Mouse (Mus musculus): ENCODE results near the gene Ift52. TPM values are rescaled to one million over a fixed set of nuclear protein-coding genes. Genes with fewer than 3 reads are reported as not detected.

Ift52 gene
- polyA plus RNA-seq, 1 experiment from 2014 or later: 47.9 TPM

GRCm38 (mm10) chr2:162984381-162984780 is 32.8 kb upstream of the Ift52 start:
- Histone ChIP-seq H3K4me1 (ENCODE audit: control insufficient read depth, insufficient read depth, low read length) (peaks cover 7% of the 10 kb centered on the region; the same call in 1 of the 2 replicates), H3K27me3 (ENCODE audit: control insufficient read depth, insufficient read depth, low read length) (no peaks in the 10 kb centered on the region), H3K9me3 (replicated peaks; ENCODE audit: control insufficient read depth, low read length) (no peaks in the 10 kb centered on the region), H3K36me3 (ENCODE audit: control insufficient read depth, insufficient read depth, low read length) (no peaks in the 10 kb centered on the region), H3K4me3 (replicated peaks; ENCODE audit: low read length) (no peak overlapping the region), H3K4me2 (ENCODE audit: low read depth, low read length) (no peak overlapping the region), H3K9ac (ENCODE audit: low read length) (no peak overlapping the region), H3K27ac (ENCODE audit: low read length) (no peak overlapping the region)
- 82% methylated on average over 6 of the region's 6 CpGs for WGBS
- no peak for ATAC-seq (ENCODE audit: insufficient read depth, low FRiP score)

DNA sequence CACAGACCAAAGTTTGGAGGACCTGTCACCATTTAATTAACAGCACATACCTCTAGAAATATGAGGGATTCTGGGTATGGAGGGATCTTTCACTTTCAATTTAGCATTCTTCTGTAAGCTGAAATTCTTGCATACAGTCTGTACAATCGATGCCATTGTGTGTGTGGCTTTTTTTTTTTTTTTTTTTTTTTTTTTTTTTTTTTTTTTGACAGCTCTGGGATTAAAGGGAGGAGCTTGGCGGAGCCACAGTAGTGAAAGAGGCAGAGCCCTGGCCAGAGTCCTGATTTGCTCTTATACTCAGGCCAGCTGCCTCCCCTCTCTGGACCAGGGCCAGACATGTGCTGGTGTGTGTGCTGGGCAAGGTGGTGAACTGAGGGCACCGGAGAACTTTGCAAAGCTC is 31.2 kb upstream of the Ift52 start:
- no peak overlapping the region for H3K4me3 ChIP-seq (replicated peaks; ENCODE audit: low read length)
- no peak overlapping the region for H3K27ac ChIP-seq (ENCODE audit: low read length)
- no peaks in the 10 kb centered on the region for H3K36me3 ChIP-seq (ENCODE audit: control insufficient read depth, insufficient read depth, low read length)
- H3K4me2 ChIP-seq (ENCODE audit: low read depth, low read length): no peak overlapping the region
- no peaks in the 10 kb centered on the region for H3K27me3 ChIP-seq (ENCODE audit: control insufficient read depth, insufficient read depth, low read length)
- ATAC-seq (ENCODE audit: insufficient read depth, low FRiP score): peak; percentile 73; the same call in 1 of the 2 replicates
- peaks cover 7% of the 10 kb centered on the region; the same call in 1 of the 2 replicates for H3K4me1 ChIP-seq (ENCODE audit: control insufficient read depth, insufficient read depth, low read length)
- WGBS: 37% methylated on average over 3 of the region's 3 CpGs
- no peaks in the 10 kb centered on the region for H3K9me3 ChIP-seq (replicated peaks; ENCODE audit: control insufficient read depth, low read length)
- H3K9ac ChIP-seq (ENCODE audit: low read length): no peak overlapping the region

- no peak overlapping the region for H3K9ac ChIP-seq (ENCODE audit: low read length)
- 63% methylated on average over 3 of the region's 3 CpGs for WGBS
- no peak overlapping the region for H3K4me2 ChIP-seq (ENCODE audit: low read depth, low read length)
- no peaks in the 10 kb centered on the region for H3K9me3 ChIP-seq (replicated peaks; ENCODE audit: control insufficient read depth, low read length)
- H3K27ac ChIP-seq (ENCODE audit: low read length): no peak overlapping the region
- no peak overlapping the region for H3K4me3 ChIP-seq (replicated peaks; ENCODE audit: low read length)
- peaks cover 7% of the 10 kb centered on the region; the same call in 1 of the 2 replicates for H3K4me1 ChIP-seq (ENCODE audit: control insufficient read depth, insufficient read depth, low read length)
- H3K36me3 ChIP-seq (ENCODE audit: control insufficient read depth, insufficient read depth, low read length): no peaks in the 10 kb centered on the region
- no peaks in the 10 kb centered on the region for H3K27me3 ChIP-seq (ENCODE audit: control insufficient read depth, insufficient read depth, low read length)
- ATAC-seq (ENCODE audit: insufficient read depth, low FRiP score): 0 out of 2 replicates have a peak, but pooled peaks have one; percentile 9
Observed at GRCm38 (mm10) chr2:162986764-162987163, 30.4 kb upstream of the Ift52 start.

DNA sequence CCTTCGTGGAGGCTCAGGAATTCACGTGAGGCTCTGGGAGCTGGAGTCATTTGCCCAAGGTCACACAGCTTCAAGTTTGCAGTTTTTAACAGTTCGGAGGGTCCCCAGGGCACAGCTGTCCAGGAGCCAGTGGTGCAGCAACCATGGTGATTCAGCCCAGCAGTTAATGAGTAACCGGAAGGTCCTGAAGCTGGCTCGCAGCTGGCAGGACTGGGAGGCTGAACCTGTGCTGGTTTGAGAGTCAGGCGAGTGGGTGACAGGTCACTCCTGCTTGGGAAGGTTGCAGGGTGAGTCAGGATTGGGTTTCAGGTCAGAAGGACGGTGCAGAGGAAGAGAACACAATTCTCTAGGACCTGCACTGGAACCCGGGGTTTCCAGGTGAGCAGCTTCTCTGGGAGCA is 29.9 kb upstream of the Ift52 start, which contains the start of gene Sgk2:
TSS of gene Sgk2 (plus strand) at position 113 of the 400 bp plus-strand sequence.
- WGBS: 30% methylated on average over 8 of the region's 8 CpGs
- Histone ChIP-seq H3K27me3 (ENCODE audit: control insufficient read depth, insufficient read depth, low read length) (no peaks in the 10 kb centered on the region), H3K4me3 (replicated peaks; ENCODE audit: low read length) (no peak within 1 kb of the TSS), H3K9ac (ENCODE audit: low read length) (no peak within 1 kb of the TSS), H3K4me1 (ENCODE audit: control insufficient read depth, insufficient read depth, low read length) (peaks cover 7% of the 10 kb centered on the region; the same call in 1 of the 2 replicates), H3K36me3 (ENCODE audit: control insufficient read depth, insufficient read depth, low read length) (no peaks in the 10 kb centered on the region), H3K9me3 (replicated peaks; ENCODE audit: control insufficient read depth, low read length) (no peaks in the 10 kb centered on the region), H3K4me2 (ENCODE audit: low read depth, low read length) (no peak within 1 kb of the TSS), H3K27ac (ENCODE audit: low read length) (no peak within 1 kb of the TSS)
- peak; percentile 84 for ATAC-seq (ENCODE audit: insufficient read depth, low FRiP score)

DNA sequence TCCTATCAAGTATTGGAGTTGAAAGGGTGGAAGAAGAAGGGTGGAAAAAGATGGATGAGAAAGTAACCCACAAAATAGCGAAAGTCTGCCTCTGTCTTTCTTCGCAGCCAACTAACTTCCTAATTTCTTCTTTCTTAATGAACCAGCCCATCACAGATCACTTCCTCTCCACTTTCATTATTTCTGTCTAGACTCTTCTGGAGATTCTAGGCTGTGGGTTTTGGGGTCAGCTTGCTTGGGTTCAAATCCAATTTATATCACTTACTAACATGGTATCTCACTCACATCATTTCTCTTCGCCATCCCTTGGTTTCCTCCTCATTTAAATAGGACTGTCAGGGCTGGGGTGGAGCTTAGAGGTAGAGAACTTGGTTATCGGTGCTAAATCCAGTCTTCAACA is 28.9 kb upstream of the Ift52 start:
- WGBS: 88% methylated on average over 4 of the region's 4 CpGs
- no peaks in the 10 kb centered on the region for H3K27me3 ChIP-seq (ENCODE audit: control insufficient read depth, insufficient read depth, low read length)
- H3K9ac ChIP-seq (ENCODE audit: low read length): no peak overlapping the region
- no peaks in the 10 kb centered on the region for H3K9me3 ChIP-seq (replicated peaks; ENCODE audit: control insufficient read depth, low read length)
- no peak overlapping the region for H3K4me2 ChIP-seq (ENCODE audit: low read depth, low read length)
- H3K4me3 ChIP-seq (replicated peaks; ENCODE audit: low read length): no peak overlapping the region
- ATAC-seq (ENCODE audit: insufficient read depth, low FRiP score): no peak
- H3K4me1 ChIP-seq (ENCODE audit: control insufficient read depth, insufficient read depth, low read length): peaks cover 7% of the 10 kb centered on the region; the same call in 1 of the 2 replicates
- no peak overlapping the region for H3K27ac ChIP-seq (ENCODE audit: low read length)
- H3K36me3 ChIP-seq (ENCODE audit: control insufficient read depth, insufficient read depth, low read length): no peaks in the 10 kb centered on the region

DNA sequence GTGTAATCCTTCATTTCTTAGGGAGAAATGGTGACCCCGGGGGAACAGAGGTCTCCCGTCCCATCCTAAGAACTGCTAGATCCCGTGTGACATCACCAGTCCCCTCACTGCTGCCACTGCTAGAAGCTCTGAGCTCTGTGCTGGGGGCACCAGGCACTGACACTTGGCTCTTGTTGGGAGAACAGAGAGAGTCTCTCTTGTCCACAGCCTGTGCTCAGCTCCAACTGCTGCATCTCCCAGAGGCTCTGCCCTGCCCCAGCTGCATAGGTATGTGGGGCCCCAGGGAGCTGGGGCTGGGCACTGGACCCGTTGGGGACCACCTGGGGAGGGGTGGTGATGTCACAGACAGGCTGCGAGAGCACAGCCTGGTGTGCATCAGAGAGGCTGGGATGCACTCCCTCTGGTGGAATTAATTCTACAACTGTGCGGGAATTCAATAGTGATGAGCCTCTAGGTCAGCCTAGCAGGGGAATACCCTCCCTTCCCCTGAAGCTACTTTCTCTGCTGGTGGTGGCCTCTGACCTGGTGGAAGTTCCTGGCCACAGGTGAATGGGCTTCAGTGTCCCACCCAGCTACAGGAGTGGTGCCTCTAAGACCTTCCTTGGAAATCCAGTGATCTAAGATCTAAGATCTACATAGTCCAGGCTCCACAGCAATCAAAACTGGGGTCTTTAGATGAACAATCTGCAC is 25.6 kb upstream of the Ift52 start:
- no peaks in the 10 kb centered on the region for H3K27me3 ChIP-seq (ENCODE audit: control insufficient read depth, insufficient read depth, low read length)
- 0 out of 2 replicates have a peak, but pooled peaks have one; percentile 24 for ATAC-seq (ENCODE audit: insufficient read depth, low FRiP score)
- no peak overlapping the region for H3K4me2 ChIP-seq (ENCODE audit: low read depth, low read length)
- 31% methylated on average over 6 of the region's 6 CpGs for WGBS
- no peak overlapping the region for H3K27ac ChIP-seq (ENCODE audit: low read length)
- no peaks in the 10 kb centered on the region for H3K36me3 ChIP-seq (ENCODE audit: control insufficient read depth, insufficient read depth, low read length)
- H3K4me1 ChIP-seq (ENCODE audit: control insufficient read depth, insufficient read depth, low read length): 0 out of 2 replicates have a peak, but pooled peaks cover 3% of the 10 kb centered on the region
- H3K9ac ChIP-seq (ENCODE audit: low read length): no peak overlapping the region
- H3K9me3 ChIP-seq (replicated peaks; ENCODE audit: control insufficient read depth, low read length): no peaks in the 10 kb centered on the region
- H3K4me3 ChIP-seq (replicated peaks; ENCODE audit: low read length): no peak overlapping the region

GRCm38 (mm10) chr2:162992084-162992437 is 25.1 kb upstream of the Ift52 start:
- H3K27ac ChIP-seq (ENCODE audit: low read length): no peak overlapping the region
- H3K4me2 ChIP-seq (ENCODE audit: low read depth, low read length): no peak overlapping the region
- no peaks in the 10 kb centered on the region for H3K27me3 ChIP-seq (ENCODE audit: control insufficient read depth, insufficient read depth, low read length)
- no peak overlapping the region for H3K9ac ChIP-seq (ENCODE audit: low read length)
- no peaks in the 10 kb centered on the region for H3K9me3 ChIP-seq (replicated peaks; ENCODE audit: control insufficient read depth, low read length)
- ATAC-seq (ENCODE audit: insufficient read depth, low FRiP score): no peak
- H3K4me1 ChIP-seq (ENCODE audit: control insufficient read depth, insufficient read depth, low read length): no peaks in the 10 kb centered on the region
- H3K4me3 ChIP-seq (replicated peaks; ENCODE audit: low read length): no peak overlapping the region
- no peaks in the 10 kb centered on the region for H3K36me3 ChIP-seq (ENCODE audit: control insufficient read depth, insufficient read depth, low read length)

DNA sequence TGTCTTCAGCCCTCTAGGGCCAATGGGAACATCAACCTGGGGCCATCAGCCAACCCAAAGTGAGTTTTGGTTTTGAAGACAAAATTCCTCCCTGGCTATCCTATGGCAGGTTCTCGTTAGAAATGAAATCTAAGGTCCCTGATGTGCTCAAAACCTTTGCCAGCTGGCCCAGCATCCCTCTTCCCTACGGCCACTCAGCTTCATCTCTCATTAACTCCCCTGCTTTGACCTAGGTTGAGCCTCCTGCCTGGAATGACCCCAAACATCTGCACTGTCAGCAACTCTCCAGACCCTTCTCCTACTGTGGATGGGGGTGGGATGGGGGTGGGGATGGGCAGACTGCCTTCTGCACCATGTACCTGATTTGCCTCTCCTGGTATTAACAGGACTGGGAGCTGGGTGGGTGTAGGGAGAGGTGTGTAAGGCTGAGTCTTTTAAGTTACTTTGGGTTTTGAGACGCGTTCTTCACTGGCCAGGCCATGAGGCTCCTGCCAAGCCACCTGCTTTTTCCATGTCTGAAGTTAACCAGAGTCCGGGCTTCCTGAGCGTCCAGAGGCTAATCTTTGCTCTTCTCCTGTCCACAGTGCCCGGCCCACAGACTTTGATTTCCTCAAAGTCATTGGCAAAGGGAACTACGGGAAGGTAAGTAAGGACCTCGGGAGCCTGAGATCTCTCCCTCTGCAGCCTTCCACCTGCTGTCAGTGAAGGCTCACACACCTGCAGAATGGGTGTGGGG is 23.1 kb upstream of the Ift52 start:
- H3K4me1 ChIP-seq (ENCODE audit: control insufficient read depth, insufficient read depth, low read length): no peaks in the 10 kb centered on the region
- no peaks in the 10 kb centered on the region for H3K27me3 ChIP-seq (ENCODE audit: control insufficient read depth, insufficient read depth, low read length)
- no peak overlapping the region for H3K9ac ChIP-seq (ENCODE audit: low read length)
- no peaks in the 10 kb centered on the region for H3K9me3 ChIP-seq (replicated peaks; ENCODE audit: control insufficient read depth, low read length)
- H3K27ac ChIP-seq (ENCODE audit: low read length): no peak overlapping the region
- 76% methylated on average over 9 of the region's 9 CpGs for WGBS
- ATAC-seq (ENCODE audit: insufficient read depth, low FRiP score): no peak
- H3K36me3 ChIP-seq (ENCODE audit: control insufficient read depth, insufficient read depth, low read length): no peaks in the 10 kb centered on the region
- H3K4me3 ChIP-seq (replicated peaks; ENCODE audit: low read length): no peak overlapping the region
- H3K4me2 ChIP-seq (ENCODE audit: low read depth, low read length): no peak overlapping the region

- Histone ChIP-seq H3K9ac (ENCODE audit: low read length) (no peak overlapping the region), H3K9me3 (replicated peaks; ENCODE audit: control insufficient read depth, low read length) (no peaks in the 10 kb centered on the region), H3K36me3 (ENCODE audit: control insufficient read depth, insufficient read depth, low read length) (no peaks in the 10 kb centered on the region), H3K4me3 (replicated peaks; ENCODE audit: low read length) (no peak overlapping the region), H3K4me2 (ENCODE audit: low read depth, low read length) (peak overlapping the region; percentile 27), H3K27ac (ENCODE audit: low read length) (no peak overlapping the region), H3K4me1 (ENCODE audit: control insufficient read depth, insufficient read depth, low read length) (no peaks in the 10 kb centered on the region), H3K27me3 (ENCODE audit: control insufficient read depth, insufficient read depth, low read length) (no peaks in the 10 kb centered on the region)
- WGBS: 30% methylated on average over 18 of the region's 18 CpGs
- ATAC-seq (ENCODE audit: insufficient read depth, low FRiP score): peak; percentile 68
Observed at GRCm38 (mm10) chr2:162998528-162999230, 18.5 kb upstream of the Ift52 start.
